Mouse (Mus musculus): Measurements from ENCODE around the gene Mtmr12. TPM values are rescaled to one million over a fixed set of nuclear protein-coding genes. Genes with fewer than 3 reads are reported as not detected.

Mtmr12 gene
- total RNA-seq, 2 experiments from 2014 or later = 12.7 to 13.1 TPM

DNA sequence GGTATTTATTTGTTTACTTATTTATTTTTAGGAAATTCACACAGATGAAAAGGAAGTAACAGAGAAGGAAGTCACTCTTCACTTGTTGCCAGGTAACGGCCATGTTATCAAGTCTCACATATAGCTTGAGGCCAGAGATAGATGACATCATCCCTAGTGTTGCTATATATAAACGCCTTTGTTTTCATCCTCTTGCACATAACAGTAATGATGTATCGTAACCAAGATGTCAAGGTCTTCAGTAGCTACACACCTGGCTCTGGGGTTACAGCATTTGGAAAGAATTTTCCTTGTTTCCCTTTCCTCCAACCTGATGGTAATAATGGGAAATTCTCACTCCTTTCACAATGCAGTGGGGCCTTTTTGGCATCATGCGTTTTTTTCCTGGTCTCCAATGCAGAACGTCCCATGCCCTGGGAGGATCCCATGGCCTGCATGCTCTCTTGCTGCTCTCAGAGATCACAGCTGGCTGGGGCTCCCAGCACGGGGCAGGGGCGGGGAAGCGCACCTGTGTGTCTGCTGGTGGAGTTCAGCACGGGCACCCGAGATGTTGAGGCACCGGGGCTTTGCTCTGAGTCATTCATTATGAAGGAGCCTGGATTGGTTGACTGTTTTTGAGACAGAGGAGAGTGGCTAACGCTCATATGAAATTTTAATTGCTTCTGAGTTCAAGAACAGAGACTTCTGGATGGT lies 25.6 kb downstream of the Mtmr12 start:
- no peak for DNase-seq
- intact Hi-C loops (cut with DNase I) = no loop called here

- DNase-seq = no peak
- intact Hi-C loops (cut with DNase I) = no loop called here
These were observed 26.6 kb downstream of the Mtmr12 start for GRCm38 (mm10) chr15:12231462-12231861.

DNA sequence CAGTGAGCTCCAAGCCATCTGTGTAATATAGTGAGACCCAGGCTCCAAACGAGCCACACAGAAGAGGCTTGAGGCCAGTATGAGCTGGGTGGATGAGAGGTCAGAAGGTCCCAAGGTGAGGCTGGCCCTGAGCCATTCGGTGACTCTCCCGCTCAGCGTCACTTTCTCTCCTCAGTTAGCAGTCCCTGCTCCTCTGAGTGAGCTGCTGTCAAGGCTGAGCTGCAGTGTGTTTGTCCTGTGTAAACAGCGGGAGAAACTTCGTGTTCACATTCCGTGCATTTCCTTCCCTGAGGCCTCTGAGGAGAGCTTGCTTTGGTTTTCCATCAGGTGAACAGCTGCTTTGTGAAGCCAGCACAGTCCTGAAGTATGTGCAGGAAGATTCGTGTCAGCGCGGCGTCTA lies 27.6 kb downstream of the Mtmr12 start:
- intact Hi-C loops (cut with DNase I) = no loop called here
- no peak for DNase-seq

GRCm38 (mm10) chr15:12233021-12233420 lies 28.2 kb downstream of the Mtmr12 start:
- intact Hi-C loops (cut with DNase I) = no loop called here
- no peak for DNase-seq

GRCm38 (mm10) chr15:12235559-12235958 lies 30.7 kb downstream of the Mtmr12 start:
- no peak for DNase-seq
- intact Hi-C loops (cut with DNase I) = no loop called here

DNA sequence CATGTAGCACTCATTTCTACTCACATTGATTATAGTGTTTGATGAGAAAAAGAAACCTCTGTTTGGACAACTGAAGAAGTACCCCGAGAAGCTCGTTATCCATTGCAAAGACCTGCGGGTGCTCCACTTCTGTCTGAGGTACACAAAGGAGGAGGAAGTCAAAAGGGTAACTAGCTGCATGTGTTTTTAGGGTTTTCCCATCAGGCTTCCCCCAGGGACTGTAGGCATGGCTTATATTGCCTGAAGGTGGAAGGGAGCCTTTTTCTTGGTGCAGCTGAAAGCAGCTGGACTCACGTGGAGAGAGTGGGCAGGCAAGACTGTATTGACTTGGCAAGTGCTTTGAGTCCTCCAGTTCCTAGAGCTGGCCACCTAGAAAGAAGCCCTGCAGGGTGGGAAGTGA lies 31.2 kb downstream of the Mtmr12 start:
- intact Hi-C loops (cut with DNase I) = no loop called here
- no peak for DNase-seq

DNA sequence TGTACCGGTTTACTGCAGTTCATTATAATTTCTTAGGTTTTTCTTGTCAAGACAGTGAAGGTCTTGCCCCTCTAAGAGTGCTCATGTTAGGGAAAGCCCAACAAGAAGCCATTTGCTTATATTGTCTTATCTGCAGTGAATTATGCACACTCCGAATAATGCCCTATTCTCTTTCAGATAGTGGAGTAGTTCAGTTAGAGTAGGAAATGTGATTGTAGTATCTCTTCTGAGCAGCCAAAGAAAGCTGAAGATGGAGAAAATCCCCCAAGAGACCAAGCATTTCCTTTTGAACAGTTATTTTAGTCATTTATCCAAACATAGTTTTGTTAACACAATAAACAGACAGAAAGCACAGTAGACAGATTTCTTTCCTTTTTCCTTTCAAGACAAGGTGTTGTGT lies 32.1 kb downstream of the Mtmr12 start:
- DNase-seq = no peak
- intact Hi-C loops (cut with DNase I) = no loop called here

- DNase-seq = no peak
- intact Hi-C loops (cut with DNase I) = no loop called here
These were observed 32.7 kb downstream of the Mtmr12 start for GRCm38 (mm10) chr15:12237539-12237938.

- no peak for DNase-seq
- intact Hi-C loops (cut with DNase I) = no loop called here
These were observed 33.5 kb downstream of the Mtmr12 start for GRCm38 (mm10) chr15:12238337-12238736.

DNA sequence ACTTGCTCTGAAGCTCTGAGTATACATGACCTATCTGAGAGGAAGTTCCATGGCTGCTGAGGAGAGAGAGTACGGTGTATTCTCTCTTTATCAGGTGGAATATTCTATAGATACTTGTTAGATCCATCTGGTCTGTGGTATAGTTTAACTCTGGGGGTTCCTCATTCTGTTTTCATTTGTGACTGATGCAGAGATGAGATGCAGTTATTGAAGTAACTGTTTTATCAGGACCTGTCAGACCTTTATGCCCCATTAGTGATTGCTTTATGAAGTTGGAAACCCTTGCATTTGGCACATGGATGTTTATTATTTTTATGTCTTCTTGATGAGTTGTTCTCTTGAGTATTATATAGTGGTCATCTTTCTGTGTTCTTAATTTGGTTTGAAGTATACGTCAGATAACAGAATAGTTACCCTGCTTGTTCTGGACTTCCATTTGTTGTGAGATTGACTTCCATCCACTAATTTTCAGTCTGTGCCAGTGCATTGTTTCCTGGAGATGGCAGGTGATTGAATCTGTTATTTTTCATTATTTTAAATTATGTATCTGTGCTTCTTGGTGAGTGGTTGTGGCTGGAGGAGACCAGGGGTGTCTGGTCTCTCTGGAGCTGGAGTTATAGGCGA lies 36.0 kb downstream of the Mtmr12 start:
- intact Hi-C loops (cut with DNase I) = no loop called here

DNA sequence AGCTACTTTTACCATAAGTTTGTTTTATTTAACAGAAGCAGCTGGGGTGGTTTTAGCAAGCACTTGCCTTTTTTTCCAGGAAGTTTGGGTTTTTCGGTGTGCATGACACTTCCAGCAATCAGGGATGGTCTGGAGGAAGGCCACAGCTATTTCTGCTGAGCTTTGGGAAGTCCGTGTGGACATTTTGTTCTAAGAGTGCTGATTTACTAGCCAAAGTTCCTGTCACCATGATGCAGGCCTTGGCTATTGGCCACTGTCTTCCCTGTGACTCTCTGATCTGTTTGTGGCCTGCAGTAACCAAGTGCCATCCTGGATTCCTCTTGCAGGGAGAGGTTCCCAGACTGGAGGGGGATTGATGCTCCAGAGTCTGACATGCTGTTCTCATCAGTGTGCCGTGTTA lies 39.0 kb downstream of the Mtmr12 start:
- peak; percentile 67 to 72 for DNase-seq
- intact Hi-C loops (cut with DNase I) = loop anchor here (2.0 kb wide), 1 partner anchor 37 kb away; no protein-coding TSS in a partner anchor

More for the DNA sequence above, 36.0 kb downstream of the Mtmr12 start:
- no peak for DNase-seq

GRCm38 (mm10) chr15:12245580-12246359 lies 40.9 kb downstream of the Mtmr12 start:
- intact Hi-C loops (cut with DNase I) = loop anchor here (2.0 kb wide), 2 partner anchors 39 to 49 kb away; no protein-coding TSS in a partner anchor
- no peak for DNase-seq

DNA sequence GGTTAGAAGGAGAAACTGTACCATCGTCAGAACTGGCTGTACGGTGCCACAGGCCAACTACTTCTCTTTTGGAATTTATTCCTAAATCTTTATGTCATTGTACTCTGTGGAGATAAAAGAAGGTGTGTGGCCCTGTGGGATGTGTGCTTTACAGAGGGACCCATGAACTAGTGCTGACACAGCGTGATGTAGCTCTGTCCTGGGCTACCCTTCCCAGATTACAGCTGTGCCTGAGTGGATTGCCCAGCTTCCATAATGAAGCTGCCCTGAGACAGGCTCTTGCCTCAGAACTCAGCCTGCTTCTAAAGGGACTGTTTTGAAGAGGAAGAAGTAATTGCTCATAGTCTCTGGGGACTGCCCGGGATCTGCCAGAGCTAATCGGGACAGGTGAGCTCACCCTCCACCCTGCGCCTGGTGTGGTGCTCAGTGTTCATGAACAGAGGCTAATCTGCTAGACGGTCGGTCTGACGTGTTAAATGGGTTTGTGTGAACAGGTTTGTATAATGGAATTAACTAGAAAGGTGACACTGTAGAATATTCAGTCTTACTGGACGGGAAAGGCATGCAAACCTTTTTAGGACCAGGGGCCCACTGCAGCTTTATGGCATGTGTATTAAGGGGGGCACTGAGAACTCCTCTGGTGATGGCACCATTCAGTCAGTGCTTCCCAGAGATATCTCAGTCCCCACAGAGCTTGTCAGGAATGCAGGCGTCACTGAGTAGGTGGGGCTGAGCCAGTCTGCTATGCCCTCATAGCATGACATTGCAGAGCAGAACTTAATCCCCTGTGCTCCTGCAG lies 41.7 kb downstream of the Mtmr12 start:
- intact Hi-C loops (cut with DNase I) = loop anchor here (2.0 kb wide), 1 partner anchor 50 kb away; no protein-coding TSS in a partner anchor
- DNase-seq = peak in 1 of 2 experiments; percentile 41

DNA sequence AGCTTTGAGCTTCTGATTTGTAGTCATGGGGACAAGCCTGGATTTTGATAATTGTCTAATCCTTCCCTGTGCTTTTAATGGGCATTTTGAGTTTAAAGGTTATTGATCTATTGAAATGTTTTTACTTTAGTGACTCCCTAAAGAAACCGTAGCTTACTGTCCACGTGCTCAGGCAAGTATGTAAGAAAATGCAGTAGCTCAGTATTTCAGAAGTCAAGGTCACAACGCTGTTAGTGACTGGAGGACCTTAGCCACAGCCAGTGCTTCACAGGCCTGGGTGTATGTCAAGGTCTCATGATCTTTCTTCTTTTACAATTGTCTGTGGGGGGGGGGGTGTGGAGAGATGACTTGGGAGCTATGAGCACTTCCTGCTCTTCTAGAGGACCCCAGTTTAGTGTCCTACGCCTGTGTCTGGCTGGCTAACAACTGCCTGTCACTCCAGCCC lies 42.4 kb downstream of the Mtmr12 start:
- intact Hi-C loops (cut with DNase I) = loop anchor here (2.0 kb wide), 1 partner anchor 50 kb away; no protein-coding TSS in a partner anchor
- DNase-seq = no peak

- intact Hi-C loops (cut with DNase I) = no loop called here
- peak in 1 of 2 experiments; percentile 56 for DNase-seq
These were observed 43.5 kb downstream of the Mtmr12 start for GRCm38 (mm10) chr15:12248279-12248678.

GRCm38 (mm10) chr15:12250350-12250749 lies 45.5 kb downstream of the Mtmr12 start:
- no peak for DNase-seq
- intact Hi-C loops (cut with DNase I) = loop anchor here (5.0 kb wide), 1 partner anchor 278 kb away; no protein-coding TSS in a partner anchor

DNA sequence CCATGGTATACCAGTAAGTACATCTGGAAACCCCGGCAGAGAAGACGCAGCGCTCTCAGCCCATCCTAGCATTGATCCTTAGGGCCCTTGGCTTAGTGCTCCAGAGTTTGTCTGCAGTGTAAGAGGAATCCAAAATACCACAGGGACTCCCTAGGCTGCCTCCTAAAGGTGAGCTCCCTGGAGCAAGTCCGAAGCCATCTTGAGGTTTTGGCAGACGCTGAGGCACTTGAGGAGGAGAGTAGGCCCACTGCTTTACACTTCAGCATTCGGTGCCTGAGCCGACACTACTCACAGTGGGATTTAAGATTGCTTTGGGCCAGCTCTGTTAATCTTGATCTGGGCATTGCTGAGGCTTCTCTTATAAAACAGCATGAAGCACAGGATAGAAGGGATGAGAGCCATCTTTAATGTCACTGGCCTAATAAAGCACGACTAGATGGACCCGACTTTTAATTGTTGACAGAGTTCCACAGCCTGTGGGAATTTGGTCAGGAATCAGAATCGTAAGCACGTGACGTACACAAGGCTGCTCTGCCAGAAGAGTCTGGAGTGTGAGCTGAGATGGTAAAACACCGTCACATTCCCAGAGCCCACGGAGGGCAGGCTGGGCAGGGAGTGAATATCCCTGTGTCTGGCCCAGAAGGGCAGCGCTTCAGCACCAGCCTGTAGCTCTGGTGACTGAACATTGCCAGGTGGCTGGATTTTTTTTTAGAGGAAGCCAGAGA lies 46.8 kb downstream of the Mtmr12 start:
- no peak for DNase-seq
- intact Hi-C loops (cut with DNase I) = loop anchor here (5.0 kb wide), 1 partner anchor 279 kb away; no protein-coding TSS in a partner anchor

GRCm38 (mm10) chr15:12252141-12252489 lies 47.3 kb downstream of the Mtmr12 start:
- intact Hi-C loops (cut with DNase I) = loop anchor here (5.0 kb wide), 1 partner anchor 280 kb away; no protein-coding TSS in a partner anchor
- no peak for DNase-seq

- intact Hi-C loops (cut with DNase I) = no loop called here
- DNase-seq = no peak
These were observed 53.1 kb downstream of the Mtmr12 start for GRCm38 (mm10) chr15:12257730-12258494.
